Mouse (Mus musculus): ENCODE results near the gene Inafm1.
"Not testable (repeated sequence)": the region's sequence is repeated elsewhere in the genome, so short reads cannot be mapped to it uniquely, and the experiment has no call there.

DNA sequence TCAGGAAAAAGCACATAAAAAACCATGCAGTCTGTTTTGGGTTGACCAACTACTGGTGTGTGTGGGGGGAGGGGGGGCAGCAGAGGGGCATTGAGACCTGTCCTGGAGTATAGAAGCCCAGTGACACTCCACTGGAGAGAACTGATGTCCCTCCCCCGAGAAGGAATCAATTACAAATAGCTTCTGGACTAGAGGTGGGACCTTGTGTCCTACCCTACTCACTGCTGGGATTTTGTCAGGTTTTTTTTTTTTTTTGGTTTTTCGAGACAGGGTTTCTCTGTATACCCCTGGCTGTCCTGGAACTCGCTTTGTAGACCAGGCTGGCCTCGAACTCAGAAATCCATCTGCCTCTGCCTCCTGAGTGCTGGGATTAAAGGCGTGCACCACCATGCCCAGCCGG, 33.7 kb upstream of the Inafm1 start:
- not testable (repeated sequence) for TF ChIP-seq USF1 (IDR thresholded peaks at IDR 0.05; ENCODE audit: low read depth, low read length); ZC3H11A (IDR thresholded peaks at IDR 0.05; ENCODE audit: low read depth, low read length); GABPA (IDR thresholded peaks at IDR 0.05; ENCODE audit: insufficient replicate concordance, low read depth, low read length); MYC (IDR thresholded peaks at IDR 0.05; ENCODE audit: low read depth, low read length); POLR2AphosphoS2 (IDR thresholded peaks at IDR 0.05; ENCODE audit: low read depth, low read length); CHD2 (IDR thresholded peaks at IDR 0.05; ENCODE audit: low read length); CTCF (conservative IDR thresholded peaks at IDR 0.05 in 1 of 2, IDR thresholded peaks at IDR 0.05 in 1 of 2; ENCODE audit: low read depth in 2 of 2, low read length in 2 of 2); TCF12 (IDR thresholded peaks at IDR 0.05; ENCODE audit: low read depth, low read length); POLR2A (IDR thresholded peaks at IDR 0.05; ENCODE audit: low read depth, low read length); MAZ (IDR thresholded peaks at IDR 0.05; ENCODE audit: low read depth, low read length); ELF1 (IDR thresholded peaks at IDR 0.05; ENCODE audit: low read depth, low read length); MAX (IDR thresholded peaks at IDR 0.05; ENCODE audit: low read length); SMC3 (IDR thresholded peaks at IDR 0.05; ENCODE audit: low read depth, low read length)
